Mouse (Mus musculus): ENCODE data around the gene Rab1b.

Gene Rab1b

DNA sequence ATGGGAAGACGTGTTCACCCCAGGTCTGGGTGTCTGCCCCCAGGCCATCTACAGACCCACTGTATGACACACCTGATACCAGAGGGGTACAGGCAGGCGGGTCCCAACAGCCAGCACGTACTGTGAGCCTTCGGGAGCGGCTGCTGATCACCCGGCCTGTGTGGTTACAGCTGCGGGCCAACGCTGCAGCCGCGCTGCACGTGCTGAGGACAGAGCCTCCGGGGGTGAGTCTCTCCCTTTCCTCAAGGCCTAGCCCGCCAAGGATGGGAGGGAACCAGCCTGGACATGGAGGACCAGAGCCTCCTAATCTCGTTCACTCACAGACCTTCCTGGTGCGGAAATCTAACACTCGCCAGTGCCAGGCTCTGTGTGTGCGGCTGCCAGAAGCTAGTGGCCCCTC lies 55.8 kb downstream of the Rab1b start:
- DNase-seq (ENCODE audit: low spot score): no peak

DNA sequence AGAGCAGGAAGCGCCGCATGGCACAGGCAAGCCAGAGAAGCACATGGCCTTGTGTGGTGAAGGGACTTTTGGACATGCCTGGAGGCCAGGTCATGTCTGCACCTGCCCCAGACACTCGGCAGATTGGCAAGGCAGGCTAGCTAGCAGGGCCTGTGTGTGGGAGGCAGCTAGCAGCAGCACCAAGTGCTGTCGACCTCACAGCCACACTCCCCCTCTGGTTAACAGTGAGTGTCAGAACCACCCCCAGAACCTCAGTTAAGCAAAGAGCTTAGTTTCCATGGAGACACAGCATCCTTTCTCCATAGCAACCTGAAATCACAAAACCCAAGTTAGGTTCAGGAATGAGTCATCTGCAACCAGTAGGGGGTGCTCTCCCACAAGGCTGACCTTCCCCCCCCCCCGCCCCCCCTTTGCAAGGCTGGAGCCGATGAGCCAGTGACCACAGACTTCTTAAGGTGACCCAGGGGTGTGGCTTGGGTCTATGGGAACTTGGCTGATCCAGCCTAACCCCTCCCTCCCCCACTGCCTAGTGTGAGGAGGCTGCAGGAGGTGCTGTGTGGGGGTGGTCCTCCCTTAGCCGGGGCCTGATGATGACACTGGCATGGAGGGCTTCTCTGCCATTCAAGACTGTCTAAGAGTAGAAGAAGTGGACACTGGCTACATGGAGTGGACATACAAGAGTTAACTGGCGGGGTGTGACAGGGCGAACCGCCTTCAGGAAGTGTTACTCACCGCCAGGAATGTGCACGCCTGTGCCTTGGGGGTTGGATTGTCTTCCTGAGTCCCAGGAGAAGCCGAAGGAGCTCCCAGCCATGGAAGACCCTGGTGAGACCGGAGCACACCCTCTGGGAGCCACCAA lies 56.6 kb downstream of the Rab1b start, which contains the start of gene Rin1:
Gene Rin1 (plus strand): TSS at position 435 of the 859 bp plus-strand sequence.
- peak; percentile 78 for DNase-seq (ENCODE audit: low spot score)

DNA sequence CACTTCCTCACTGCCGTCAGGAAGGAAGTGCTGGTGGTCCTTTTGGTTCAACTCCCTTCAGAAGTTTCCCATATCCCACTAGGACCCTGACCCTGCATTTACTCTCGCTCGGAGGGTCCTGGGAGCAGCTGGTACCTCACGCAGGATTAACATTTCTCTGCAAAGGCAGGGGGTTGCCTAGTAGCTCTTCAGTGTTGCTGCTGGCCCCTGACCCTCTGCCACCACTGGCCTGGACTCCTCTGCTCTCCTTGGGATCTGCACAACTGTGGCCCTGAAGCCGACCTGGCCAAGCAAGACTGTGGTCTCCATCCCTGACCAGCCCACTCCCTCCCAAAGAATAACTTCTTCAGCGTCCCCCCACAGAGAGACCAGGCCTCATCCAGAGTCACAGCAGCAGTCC lies 57.5 kb downstream of the Rab1b start:
- DNase-seq (ENCODE audit: low spot score): no peak
